ENCODE assay signal across 20 mouse cellular contexts in the genomic region with DNA sequence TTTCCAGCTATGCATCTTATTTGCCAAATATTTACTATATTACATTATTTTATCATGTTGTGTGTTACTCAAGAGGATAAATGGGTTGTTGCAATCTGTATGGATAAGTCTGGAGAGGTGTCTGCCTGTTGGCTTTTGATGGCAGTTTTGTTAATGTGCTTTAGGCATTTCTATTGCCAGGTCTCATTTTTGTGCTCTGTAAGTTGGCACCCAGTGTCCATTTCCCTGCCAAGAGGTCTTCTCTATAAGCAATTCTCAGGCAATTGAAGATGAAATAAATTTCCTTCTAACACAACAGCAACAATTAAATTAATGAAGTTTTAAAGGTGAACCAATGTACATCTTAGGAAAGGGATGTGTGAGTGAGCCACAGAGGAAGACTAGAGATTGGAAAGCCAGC. TPM values are rescaled to one million over a fixed set of nuclear protein-coding genes. Genes with fewer than 3 reads are reported as not detected.
DNase-seq lines count a peak whose midpoint lies in the region; TF ChIP-seq lines count a peak whose summit lies in the region.
"Had no signal": no experiment of that assay in that cellular context is flagged by ENCODE, and none has a peak within 500 bp of the region (broad histone marks: within the 10 kb centered on the region; RNA-seq: fewer than 3 reads in every experiment).

No protein-coding gene starts in this region.

- TF ChIP-seq POLR2A in cerebellum, adult 2 months (IDR thresholded peaks at IDR 0.05; ENCODE audit: borderline replicate concordance, insufficient read depth, low read length), result no peak

- peaks cover 14% of the 10 kb centered on the region; the same call in 1 of the 2 replicates for H3K4me1 ChIP-seq in cerebellum, adult 2 months (ENCODE audit: control insufficient read depth, insufficient read depth, low read length)
- H3K4me1 ChIP-seq: embryonic facial prominence, embryonic 10.5 days; forebrain, embryonic 13.5 days; heart, embryonic 12.5 days; hindbrain, embryonic 10.5 days; intestine, embryonic 15.5 days had no signal

- TF ChIP-seq CTCF in cerebellum, adult 2 months (IDR thresholded peaks at IDR 0.05; ENCODE audit: borderline replicate concordance, insufficient read depth, low read depth, low read length), result no peak

- DNase-seq in cerebellum, adult 11 months, result peak; percentile 56
- peak; percentile 68 to 84 for DNase-seq in cerebellum, adult 2 months
- DNase-seq in cerebellum, postnatal 10 days, result peak; percentile 68 to 70
- no peak for DNase-seq in kidney, postnatal 10 days
- no peak for DNase-seq in embryo, embryonic 10.5 days (ENCODE audit: low spot score)
- no peak for DNase-seq in adrenal gland, adult 18-20 months (ENCODE audit: low spot score in 2 of 2)
- DNase-seq: adrenal gland, adult 8-10 months; forebrain, postnatal 0 days; gastrocnemius, adult 2 months; gastrocnemius, postnatal 25 days; kidney, adult 18-20 months had no signal

- no peaks in the 10 kb centered on the region for H3K27me3 ChIP-seq in cerebellum, adult 2 months (ENCODE audit: control insufficient read depth, insufficient read depth, low read length)
- H3K27me3 ChIP-seq: CH12.LX; forebrain, embryonic 13.5 days; heart, embryonic 12.5 days; intestine, embryonic 15.5 days; Patski had no signal

- no peak overlapping the region for H3K4me3 ChIP-seq in cerebellum, adult 2 months (replicated peaks; ENCODE audit: insufficient read depth, low read depth, low read length)
- H3K4me3 ChIP-seq: embryonic facial prominence, embryonic 10.5 days; forebrain, embryonic 13.5 days; gastrocnemius, adult 2 months; heart, embryonic 12.5 days; hindbrain, embryonic 10.5 days; intestine, embryonic 15.5 days had no signal

- no peak overlapping the region for H3K27ac ChIP-seq in cerebellum, adult 2 months (ENCODE audit: insufficient read depth, low read length)
- H3K27ac ChIP-seq: embryonic facial prominence, embryonic 10.5 days; forebrain, embryonic 13.5 days; gastrocnemius, adult 2 months; hindbrain, embryonic 10.5 days; hindbrain, embryonic 14.5 days; intestine, embryonic 15.5 days had no signal

RNA-seq across cellular contexts. Expression of a gene that starts 11.9 kb away (rescaled TPM):
- polyA plus RNA-seq in cerebellum, adult 2 months (2012; rRNA removed), result 58.7 and 71.3 TPM in 2 replicates
- total RNA-seq in adrenal gland, adult 18-20 months (2021), result under 1 TPM in 1 of 2 experiments, not detected in 1; 0.10 TPM
- total RNA-seq: CH12.LX; granulocyte monocyte progenitor cell, adult 5-6 weeks had no signal
- polyA plus RNA-seq: Patski had no signal

Comparison
In these comparisons a context has a peak if more than half of its experiments do, and no peak if none do; other contexts are left out.
1. DNase-seq: peak in cerebellum, adult 11 months (single experiment), cerebellum, adult 2 months (2 of 2) and cerebellum, postnatal 10 days (2 of 2); none in kidney, postnatal 10 days (single experiment), embryo, embryonic 10.5 days (single experiment) and adrenal gland, adult 18-20 months (0 of 2).